Mouse (Mus musculus) C2C12 (cell line): ENCODE measurements around the gene Syngr2.

ENCODE experiments used
- CTCF ChIP-seq: IDR thresholded peaks from one replicate; pipeline ENCODE4 v1.5.1; 2011; ENCODE audit not compliant: control insufficient read depth, insufficient read depth, insufficient read length
- FOSL1 ChIP-seq: IDR thresholded peaks from one replicate; pipeline ENCODE4 v1.8.0; 2011; ENCODE audit warnings: mild to moderate bottlenecking, low read length; ENCODE audit not compliant: poor library complexity, insufficient read depth, severe bottlenecking

- TF ChIP-seq CTCF: no peak
- TF ChIP-seq FOSL1: no peak
These were observed 34.5 kb upstream of the Syngr2 start for GRCm38 (mm10) chr11:117774925-117775324.
